ENCODE assay signal across 8 mouse cellular contexts in genomic region chr7:16874190-16874589, GRCm38 (mm10). TPM values are rescaled to one million over a fixed set of nuclear protein-coding genes. Genes with fewer than 3 reads are reported as not detected.
DNase-seq lines count a peak whose midpoint lies in the region; ATAC-seq and TF ChIP-seq lines count a peak whose summit lies in the region.

No protein-coding gene starts in this region.

- H3K9ac ChIP-seq in ES-Bruce4 (ENCODE audit: low read depth, poor library complexity, severe bottlenecking), result peak overlapping the region; percentile 48
- peak overlapping the region; percentile 38; the same call in 1 of the 2 replicates for H3K9ac ChIP-seq in forebrain, embryonic 14.5 days (ENCODE audit: low read length)
- no peak overlapping the region; the same call in 1 of the 2 replicates for H3K9ac ChIP-seq in neural tube, embryonic 15.5 days (replicated peaks)

- peak overlapping the region; percentile 71 for H3K27ac ChIP-seq in ES-Bruce4 (ENCODE audit: insufficient read depth, low read length)
- H3K27ac ChIP-seq in forebrain, embryonic 14.5 days (ENCODE audit: low read depth, low read length), result peak overlapping the region; percentile 86
- H3K27ac ChIP-seq in neural tube, embryonic 15.5 days (replicated peaks), result peak overlapping the region; percentile 79
- H3K27ac ChIP-seq in thymus, adult 2 months (ENCODE audit: control insufficient read depth, insufficient read depth, low read length), result no peak overlapping the region; the same call in 1 of the 2 replicates

- intact Hi-C loops in heart, postnatal 14 days (cut with DNase I), result no loop called here

- no peaks in the 10 kb centered on the region for H3K36me3 ChIP-seq in ES-Bruce4 (ENCODE audit: control insufficient read depth, insufficient read depth, low read length, poor library complexity, severe bottlenecking)
- 0 out of 2 replicates have a peak, but pooled peaks cover 4% of the 10 kb centered on the region for H3K36me3 ChIP-seq in forebrain, embryonic 14.5 days (ENCODE audit: control insufficient read depth, insufficient read depth, low read length)
- peaks cover 6% of the 10 kb centered on the region; the same call in 1 of the 2 replicates for H3K36me3 ChIP-seq in neural tube, embryonic 15.5 days
- peaks cover 29% of the 10 kb centered on the region for H3K36me3 ChIP-seq in thymus, adult 2 months (ENCODE audit: control insufficient read depth, insufficient read depth, low read length)

- no peaks in the 10 kb centered on the region for H3K27me3 ChIP-seq in ES-Bruce4 (ENCODE audit: control insufficient read depth, insufficient read depth, low read length, poor library complexity, severe bottlenecking)
- H3K27me3 ChIP-seq in forebrain, embryonic 14.5 days (replicated peaks; ENCODE audit: control insufficient read depth, insufficient read depth, low read length), result no peaks in the 10 kb centered on the region
- no peaks in the 10 kb centered on the region for H3K27me3 ChIP-seq in neural tube, embryonic 15.5 days (replicated peaks)
- H3K27me3 ChIP-seq in thymus, adult 2 months (ENCODE audit: control insufficient read depth, insufficient read depth, low read length), result no peaks in the 10 kb centered on the region

- TF ChIP-seq EP300 in ES-Bruce4 (IDR thresholded peaks at IDR 0.05; ENCODE audit: insufficient read depth, low read depth, low read length), result 0 out of 2 replicates have a peak, but pooled peaks have one; percentile 46

- peak; percentile 97 for TF ChIP-seq CTCF in ES-Bruce4 (IDR thresholded peaks at IDR 0.05; ENCODE audit: low read depth, low read length)
- TF ChIP-seq CTCF in lung, adult 2 months (IDR thresholded peaks at IDR 0.05; ENCODE audit: insufficient read depth, low read length), result peak; percentile 88
- TF ChIP-seq CTCF in thymus, adult 2 months (IDR thresholded peaks at IDR 0.05; ENCODE audit: borderline replicate concordance, control insufficient read depth, extremely low read depth, insufficient read depth, low read length, poor library complexity), result peak; percentile 88

- no peaks in the 10 kb centered on the region for H3K4me1 ChIP-seq in ES-Bruce4 (ENCODE audit: control insufficient read depth, insufficient read depth, low read length)
- H3K4me1 ChIP-seq in forebrain, embryonic 14.5 days (ENCODE audit: control insufficient read depth, insufficient read depth, low read length), result peaks cover 15% of the 10 kb centered on the region
- peaks cover 3% of the 10 kb centered on the region; the same call in 1 of the 2 replicates for H3K4me1 ChIP-seq in lung, adult 2 months (ENCODE audit: control insufficient read depth, insufficient read depth, low read length)
- peaks cover 49% of the 10 kb centered on the region for H3K4me1 ChIP-seq in neural tube, embryonic 15.5 days
- peaks cover 20% of the 10 kb centered on the region for H3K4me1 ChIP-seq in thymus, adult 2 months (replicated peaks; ENCODE audit: control insufficient read depth, insufficient read depth, low read length)

- 5% methylated on average over 17 of the region's 17 CpGs for WGBS in forebrain, embryonic 14.5 days
- WGBS in lung, adult 2 months, result 1% methylated on average over 17 of the region's 17 CpGs
- WGBS in neural tube, embryonic 15.5 days, result 5% methylated on average over 17 of the region's 17 CpGs
- WGBS in thymus, adult 2 months, result 2% methylated on average over 17 of the region's 17 CpGs

- DNase-seq in c-Kit-positive CD71-positive TER-119-positive erythroid progenitor cells, embryonic 14.5 days (ENCODE audit: low spot score), result peak; percentile 68
- peak; percentile 83 for DNase-seq in forebrain, embryonic 14.5 days (ENCODE audit: low spot score)
- peak; percentile 85 to 88 for DNase-seq in heart, postnatal 14 days
- DNase-seq in layer of hippocampus, adult 18-20 months (ENCODE audit: low spot score in 2 of 2), result peak; percentile 73 to 84
- peak; percentile 70 for DNase-seq in lung, adult 2 months
- peak; percentile 82 for DNase-seq in thymus, adult 2 months

- no peaks in the 10 kb centered on the region for H3K9me3 ChIP-seq in ES-Bruce4 (replicated peaks; ENCODE audit: control insufficient read depth, insufficient read depth, low read length, poor library complexity, severe bottlenecking)
- no peaks in the 10 kb centered on the region for H3K9me3 ChIP-seq in forebrain, embryonic 14.5 days (replicated peaks; ENCODE audit: control insufficient read depth, low read length)
- H3K9me3 ChIP-seq in neural tube, embryonic 15.5 days (replicated peaks), result no peaks in the 10 kb centered on the region

- no peak for TF ChIP-seq POLR2A in ES-Bruce4 (IDR thresholded peaks at IDR 0.05; ENCODE audit: insufficient read depth, low read length)
- TF ChIP-seq POLR2A in lung, adult 2 months (IDR thresholded peaks at IDR 0.05; ENCODE audit: borderline replicate concordance, extremely low read depth, low read depth, low read length), result no peak
- no peak for TF ChIP-seq POLR2A in thymus, adult 2 months (IDR thresholded peaks at IDR 0.05; ENCODE audit: control insufficient read depth, extremely low read depth, insufficient read depth, low read length, poor library complexity)

- peak overlapping the region; percentile 46 for H3K4me2 ChIP-seq in forebrain, embryonic 14.5 days (ENCODE audit: low read length)
- peak overlapping the region; percentile 76 for H3K4me2 ChIP-seq in neural tube, embryonic 15.5 days

- no peak for ATAC-seq in forebrain, embryonic 14.5 days
- ATAC-seq in neural tube, embryonic 15.5 days (ENCODE audit: low FRiP score), result no peak

- peak overlapping the region; percentile 59 for H3K4me3 ChIP-seq in ES-Bruce4 (ENCODE audit: low read depth, low read length)
- H3K4me3 ChIP-seq in forebrain, embryonic 14.5 days (ENCODE audit: low read depth, low read length), result peak overlapping the region; percentile 31
- H3K4me3 ChIP-seq in lung, adult 2 months (replicated peaks; ENCODE audit: extremely low read depth, low read depth, low read length), result no peak overlapping the region
- peak overlapping the region; percentile 81 for H3K4me3 ChIP-seq in neural tube, embryonic 15.5 days (replicated peaks)
- no peak overlapping the region for H3K4me3 ChIP-seq in thymus, adult 2 months (ENCODE audit: control insufficient read depth, insufficient read depth, low read length)

RNA-seq across cellular contexts. Expression of gene Dact3, which starts 0.9 kb away (rescaled TPM):
- polyA plus RNA-seq in ES-Bruce4 (2011; ENCODE audit: insufficient read depth, insufficient read length, low read depth, missing spikeins), result 19.2 and 20.8 TPM in 2 replicates
- polyA plus RNA-seq in forebrain, embryonic 14.5 days (2014; fragmentation: Nextera tagmentation; extraction: Ambion mirVana), result 3.5 and 4.4 TPM in 2 replicates
- 10 to 100 TPM; 18.6 to 19.0 TPM for total RNA-seq in heart, postnatal 14 days (2021)
- 100 to 1,000 TPM; 173 to 175 TPM for total RNA-seq in layer of hippocampus, adult 18-20 months (2021)
- polyA plus RNA-seq in lung, adult 2 months (2012; rRNA removed), result 31.7 and 41.1 TPM in 2 replicates
- 3.7 and 4.8 TPM in 2 replicates for polyA plus RNA-seq in neural tube, embryonic 15.5 days (2015; fragmentation: Nextera tagmentation; extraction: Ambion mirVana)
- 3.8 and 4.4 TPM in 2 replicates for polyA plus RNA-seq in thymus, adult 2 months (2012; rRNA removed)

RNA-seq across cellular contexts. Expression of gene Gng8, which starts 17.4 kb away (rescaled TPM):
- polyA plus RNA-seq in ES-Bruce4 (2011; ENCODE audit: insufficient read depth, insufficient read length, low read depth, missing spikeins), result 4.5 and 4.6 TPM in 2 replicates
- polyA plus RNA-seq in forebrain, embryonic 14.5 days (2014; fragmentation: Nextera tagmentation; extraction: Ambion mirVana), result 9.8 and 11.0 TPM in 2 replicates
- total RNA-seq in heart, postnatal 14 days (2021), result under 1 TPM; 0.81 to 0.98 TPM
- 1 to 10 TPM; 2.6 to 2.8 TPM for total RNA-seq in layer of hippocampus, adult 18-20 months (2021)
- polyA plus RNA-seq in lung, adult 2 months (2012; rRNA removed), result 12.5 and 27.7 TPM in 2 replicates
- polyA plus RNA-seq in neural tube, embryonic 15.5 days (2015; fragmentation: Nextera tagmentation; extraction: Ambion mirVana), result 4.0 and 4.1 TPM in 2 replicates
- 0.62 and 1.7 TPM in 2 replicates for polyA plus RNA-seq in thymus, adult 2 months (2012; rRNA removed)

RNA-seq across cellular contexts. Expression of gene Prkd2, which starts 31.5 kb away (rescaled TPM):
- polyA plus RNA-seq in ES-Bruce4 (2011; ENCODE audit: insufficient read depth, insufficient read length, low read depth, missing spikeins), result 18.4 and 18.5 TPM in 2 replicates
- polyA plus RNA-seq in forebrain, embryonic 14.5 days (2014; fragmentation: Nextera tagmentation; extraction: Ambion mirVana), result 4.5 and 6.7 TPM in 2 replicates
- total RNA-seq in heart, postnatal 14 days (2021), result 10 to 100 TPM; 35.3 to 35.9 TPM
- 1 to 10 TPM; 4.7 to 6.1 TPM for total RNA-seq in layer of hippocampus, adult 18-20 months (2021)
- polyA plus RNA-seq in lung, adult 2 months (2012; rRNA removed), result 97.2 and 121 TPM in 2 replicates
- 5.0 and 8.4 TPM in 2 replicates for polyA plus RNA-seq in neural tube, embryonic 15.5 days (2015; fragmentation: Nextera tagmentation; extraction: Ambion mirVana)
- polyA plus RNA-seq in thymus, adult 2 months (2012; rRNA removed), result 363 and 406 TPM in 2 replicates

RNA-seq across cellular contexts. Expression of gene Ptgir, which starts 32.1 kb away (rescaled TPM):
- polyA plus RNA-seq in ES-Bruce4 (2011; ENCODE audit: insufficient read depth, insufficient read length, low read depth, missing spikeins), result not detected in 2 replicates
- polyA plus RNA-seq in forebrain, embryonic 14.5 days (2014; fragmentation: Nextera tagmentation; extraction: Ambion mirVana), result 0.12 and 0.22 TPM in 2 replicates
- 1 to 10 TPM; 1.4 to 1.6 TPM for total RNA-seq in heart, postnatal 14 days (2021)
- total RNA-seq in layer of hippocampus, adult 18-20 months (2021), result under 1 TPM in 1 of 2 experiments, not detected in 1; 0.10 TPM
- polyA plus RNA-seq in lung, adult 2 months (2012; rRNA removed), result 9.8 and 10.4 TPM in 2 replicates
- polyA plus RNA-seq in neural tube, embryonic 15.5 days (2015; fragmentation: Nextera tagmentation; extraction: Ambion mirVana), result 1.1 and 1.3 TPM in 2 replicates
- 11.3 and 11.4 TPM in 2 replicates for polyA plus RNA-seq in thymus, adult 2 months (2012; rRNA removed)

RNA-seq across cellular contexts. Expression of gene Calm3, which starts 49.7 kb away (rescaled TPM):
- polyA plus RNA-seq in ES-Bruce4 (2011; ENCODE audit: insufficient read depth, insufficient read length, low read depth, missing spikeins), result 358 and 368 TPM in 2 replicates
- 473 and 491 TPM in 2 replicates for polyA plus RNA-seq in forebrain, embryonic 14.5 days (2014; fragmentation: Nextera tagmentation; extraction: Ambion mirVana)
- 100 to 1,000 TPM; 228 to 250 TPM for total RNA-seq in heart, postnatal 14 days (2021)
- 1,000 to 10,000 TPM; 2,132 to 2,161 TPM for total RNA-seq in layer of hippocampus, adult 18-20 months (2021)
- polyA plus RNA-seq in lung, adult 2 months (2012; rRNA removed), result 279 and 310 TPM in 2 replicates
- polyA plus RNA-seq in neural tube, embryonic 15.5 days (2015; fragmentation: Nextera tagmentation; extraction: Ambion mirVana), result 336 and 404 TPM in 2 replicates
- polyA plus RNA-seq in thymus, adult 2 months (2012; rRNA removed), result 398 and 475 TPM in 2 replicates

Comparison
In these comparisons a context has a peak if more than half of its experiments do, and no peak if none do; other contexts are left out.
1. H3K4me3 ChIP-seq: peak in ES-Bruce4 (single experiment), forebrain, embryonic 14.5 days (single experiment) and neural tube, embryonic 15.5 days (single experiment); none in lung, adult 2 months (single experiment) and thymus, adult 2 months (single experiment).
2. Peak in every context shown above with its lines, with median percentiles within 50 percentile points of each other: CTCF ChIP-seq and DNase-seq.